Mouse (Mus musculus): ENCODE results near the gene Gm49380. TPM values are rescaled to one million over a fixed set of nuclear protein-coding genes. Genes with fewer than 3 reads are reported as not detected.
"Not testable (repeated sequence)": the region's sequence is repeated elsewhere in the genome, so short reads cannot be mapped to it uniquely, and the experiment has no call there.

Gm49380 gene
- polyA plus RNA-seq, 1 experiment, result 0.05 TPM

GRCm38 (mm10) chr9:44114453-44114852 is 1.2 kb upstream of the Gm49380 start:
- Histone ChIP-seq H3K27me3 (ENCODE audit: control insufficient read depth, insufficient read depth, insufficient read length) (no peaks in the 10 kb centered on the region), H3K4me3 (ENCODE audit: insufficient read depth, poor library complexity, severe bottlenecking) (no peak overlapping the region), H3K79me2 (ENCODE audit: control insufficient read depth, insufficient read depth) (peaks cover 29% of the 10 kb centered on the region), H3K79me3 (ENCODE audit: low read depth) (peaks cover 3% of the 10 kb centered on the region), H3ac (ENCODE audit: control insufficient read depth, insufficient read length, low read depth) (no peak overlapping the region), H3K36me3 (ENCODE audit: control insufficient read depth, insufficient read depth) (no peaks in the 10 kb centered on the region)
- TF ChIP-seq FOSL1 (IDR thresholded peaks at IDR 0.05; ENCODE audit: insufficient read depth, low read length, poor library complexity, severe bottlenecking), result no peak
- TF ChIP-seq CTCF (IDR thresholded peaks at IDR 0.05; ENCODE audit: control insufficient read depth, insufficient read depth, insufficient read length), result no peak
- no peak for TF ChIP-seq MYOD1 (IDR thresholded peaks at IDR 0.05; ENCODE audit: control insufficient read depth, insufficient read length, low read depth)
- TF ChIP-seq MAX (IDR thresholded peaks at IDR 0.05), result no peak
- TF ChIP-seq CEBPB (IDR thresholded peaks at IDR 0.05; ENCODE audit: low read depth), result no peak
- no peak for TF ChIP-seq MYOG (IDR thresholded peaks at IDR 0.05; ENCODE audit: control insufficient read depth, extremely low read depth, insufficient read length)
- TF ChIP-seq USF1 (IDR thresholded peaks at IDR 0.05; ENCODE audit: low read depth), result no peak

GRCm38 (mm10) chr9:44111909-44112308 is 1.4 kb downstream of the Gm49380 start:
- peaks cover 55% of the 10 kb centered on the region for H3K79me2 ChIP-seq (ENCODE audit: control insufficient read depth, insufficient read depth)
- H3K27me3 ChIP-seq (ENCODE audit: control insufficient read depth, insufficient read depth, insufficient read length); H3ac ChIP-seq (ENCODE audit: control insufficient read depth, insufficient read length, low read depth): not testable (repeated sequence)
- H3K4me3 ChIP-seq (ENCODE audit: insufficient read depth, poor library complexity, severe bottlenecking), result peak overlapping the region; percentile 60
- H3K36me3 ChIP-seq (ENCODE audit: control insufficient read depth, insufficient read depth), result peaks cover 11% of the 10 kb centered on the region
- peaks cover 20% of the 10 kb centered on the region for H3K79me3 ChIP-seq (ENCODE audit: low read depth)

- H3K36me3 ChIP-seq (ENCODE audit: control insufficient read depth, insufficient read depth), result peaks cover 11% of the 10 kb centered on the region
- no peaks in the 10 kb centered on the region for H3K27me3 ChIP-seq (ENCODE audit: control insufficient read depth, insufficient read depth, insufficient read length)
- TF ChIP-seq FOSL1 (IDR thresholded peaks at IDR 0.05; ENCODE audit: insufficient read depth, low read length, poor library complexity, severe bottlenecking), result no peak
- no peak for TF ChIP-seq MAX (IDR thresholded peaks at IDR 0.05)
- TF ChIP-seq USF1 (IDR thresholded peaks at IDR 0.05; ENCODE audit: low read depth), result no peak
- peak; percentile 15 for TF ChIP-seq CTCF (IDR thresholded peaks at IDR 0.05; ENCODE audit: control insufficient read depth, insufficient read depth, insufficient read length)
- H3K4me3 ChIP-seq (ENCODE audit: insufficient read depth, poor library complexity, severe bottlenecking), result no peak overlapping the region
- H3ac ChIP-seq (ENCODE audit: control insufficient read depth, insufficient read length, low read depth), result no peak overlapping the region
- peaks cover 64% of the 10 kb centered on the region for H3K79me2 ChIP-seq (ENCODE audit: control insufficient read depth, insufficient read depth)
- H3K79me3 ChIP-seq (ENCODE audit: low read depth), result peaks cover 23% of the 10 kb centered on the region
Measured at GRCm38 (mm10) chr9:44109360-44110095, 3.8 kb downstream of the Gm49380 start.

- no peak for TF ChIP-seq MYOG (IDR thresholded peaks at IDR 0.05; ENCODE audit: control insufficient read depth, extremely low read depth, insufficient read length)
- TF ChIP-seq USF1 (IDR thresholded peaks at IDR 0.05; ENCODE audit: low read depth), result no peak
- TF ChIP-seq CTCF (IDR thresholded peaks at IDR 0.05; ENCODE audit: control insufficient read depth, insufficient read depth, insufficient read length), result no peak
- no peak for TF ChIP-seq CEBPB (IDR thresholded peaks at IDR 0.05; ENCODE audit: low read depth)
- no peak for TF ChIP-seq MAX (IDR thresholded peaks at IDR 0.05)
- no peak for TF ChIP-seq FOSL1 (IDR thresholded peaks at IDR 0.05; ENCODE audit: insufficient read depth, low read length, poor library complexity, severe bottlenecking)
- no peak for TF ChIP-seq MYOD1 (IDR thresholded peaks at IDR 0.05; ENCODE audit: control insufficient read depth, insufficient read length, low read depth)
- Histone ChIP-seq H3K79me2 (ENCODE audit: control insufficient read depth, insufficient read depth) (peaks cover 64% of the 10 kb centered on the region), H3K27me3 (ENCODE audit: control insufficient read depth, insufficient read depth, insufficient read length) (no peaks in the 10 kb centered on the region), H3K79me3 (ENCODE audit: low read depth) (peaks cover 23% of the 10 kb centered on the region), H3K4me3 (ENCODE audit: insufficient read depth, poor library complexity, severe bottlenecking) (no peak overlapping the region), H3ac (ENCODE audit: control insufficient read depth, insufficient read length, low read depth) (no peak overlapping the region), H3K36me3 (ENCODE audit: control insufficient read depth, insufficient read depth) (peaks cover 11% of the 10 kb centered on the region)
Measured at GRCm38 (mm10) chr9:44108269-44109055, 4.8 kb downstream of the Gm49380 start.

- Histone ChIP-seq H3K79me2 (ENCODE audit: control insufficient read depth, insufficient read depth) (peaks cover 59% of the 10 kb centered on the region), H3ac (ENCODE audit: control insufficient read depth, insufficient read length, low read depth) (no peak overlapping the region), H3K79me3 (ENCODE audit: low read depth) (peaks cover 23% of the 10 kb centered on the region), H3K27me3 (ENCODE audit: control insufficient read depth, insufficient read depth, insufficient read length) (no peaks in the 10 kb centered on the region), H3K4me3 (ENCODE audit: insufficient read depth, poor library complexity, severe bottlenecking) (no peak overlapping the region), H3K36me3 (ENCODE audit: control insufficient read depth, insufficient read depth) (peaks cover 11% of the 10 kb centered on the region)
- TF ChIP-seq MYOG (IDR thresholded peaks at IDR 0.05; ENCODE audit: control insufficient read depth, extremely low read depth, insufficient read length) (no peak), CTCF (IDR thresholded peaks at IDR 0.05; ENCODE audit: control insufficient read depth, insufficient read depth, insufficient read length) (no peak), MYOD1 (IDR thresholded peaks at IDR 0.05; ENCODE audit: control insufficient read depth, insufficient read length, low read depth) (no peak), MAX (IDR thresholded peaks at IDR 0.05) (no peak), USF1 (IDR thresholded peaks at IDR 0.05; ENCODE audit: low read depth) (no peak), FOSL1 (IDR thresholded peaks at IDR 0.05; ENCODE audit: insufficient read depth, low read length, poor library complexity, severe bottlenecking) (no peak), CEBPB (IDR thresholded peaks at IDR 0.05; ENCODE audit: low read depth) (no peak)
Measured at GRCm38 (mm10) chr9:44107557-44108179, 5.6 kb downstream of the Gm49380 start.

Data from C2C12 (cell line).